Mouse (Mus musculus): ENCODE data around the gene Gm49318. TPM values are rescaled to one million over a fixed set of nuclear protein-coding genes. Genes with fewer than 3 reads are reported as not detected.

The Gm49318 gene
- 0.56 TPM in 1 of 2 replicates, not detected in the other for polyA plus RNA-seq (2014; fragmentation: Nextera tagmentation; extraction: Ambion mirVana)

- H3K9me3 ChIP-seq (ENCODE audit: control insufficient read depth, low read length): no peaks in the 10 kb centered on the region
- ATAC-seq (ENCODE audit: low FRiP score) (peak; percentile 99), DNase-seq (ENCODE audit: low spot score) (peak; percentile 98)
- H3K36me3 ChIP-seq (ENCODE audit: control insufficient read depth, insufficient read depth, low read length): 0 out of 2 replicates have a peak, but pooled peaks cover under 1% of the 10 kb centered on the region
- H3K4me2 ChIP-seq (replicated peaks; ENCODE audit: low read depth, low read length): peak within 1 kb of the TSS; percentile 45
- under 1% methylated on average over 75 of the region's 87 CpGs for WGBS
- peak within 1 kb of the TSS; percentile 95 for H3K9ac ChIP-seq (ENCODE audit: low read depth, low read length)
- no peaks in the 10 kb centered on the region for H3K27me3 ChIP-seq (ENCODE audit: control insufficient read depth, insufficient read depth, low read length)
- H3K4me1 ChIP-seq (replicated peaks; ENCODE audit: control insufficient read depth, insufficient read depth, low read length): peaks cover 2% of the 10 kb centered on the region; the same call in 1 of the 2 replicates
- peak within 1 kb of the TSS; percentile 72 for H3K4me3 ChIP-seq (ENCODE audit: low read depth, low read length)
- peak within 1 kb of the TSS; percentile 92 for H3K27ac ChIP-seq (ENCODE audit: low read depth, low read length)
These were observed at the start of gene Gm49318, which contains the start of gene Zfp653 for GRCm38 (mm10) chr9:22070791-22071573. Gene Gm49318, minus strand, starts transcription at chr9:22071259. Gene Zfp653, minus strand, starts transcription at chr9:22071376.

- H3K36me3 ChIP-seq (ENCODE audit: control insufficient read depth, insufficient read depth, low read length): no peaks in the 10 kb centered on the region
- DNase-seq (ENCODE audit: low spot score): no peak
- H3K9ac ChIP-seq (ENCODE audit: low read depth, low read length): no peak overlapping the region
- no peak for ATAC-seq (ENCODE audit: low FRiP score)
- H3K27me3 ChIP-seq (ENCODE audit: control insufficient read depth, insufficient read depth, low read length): no peaks in the 10 kb centered on the region
- peaks cover 7% of the 10 kb centered on the region; the same call in 1 of the 2 replicates for H3K4me1 ChIP-seq (replicated peaks; ENCODE audit: control insufficient read depth, insufficient read depth, low read length)
- no peak overlapping the region for H3K27ac ChIP-seq (ENCODE audit: low read depth, low read length)
- H3K4me2 ChIP-seq (replicated peaks; ENCODE audit: low read depth, low read length): no peak overlapping the region
- 85% methylated on average over 4 of the region's 4 CpGs for WGBS
- H3K4me3 ChIP-seq (ENCODE audit: low read depth, low read length): no peak overlapping the region
- H3K9me3 ChIP-seq (ENCODE audit: control insufficient read depth, low read length): no peaks in the 10 kb centered on the region
These were observed 48.5 kb upstream of the Gm49318 start for GRCm38 (mm10) chr9:22119543-22119942.

- 43% methylated on average over 10 of the region's 10 CpGs for WGBS
- DNase-seq (ENCODE audit: low spot score): peak; percentile 62
- H3K27me3 ChIP-seq (ENCODE audit: control insufficient read depth, insufficient read depth, low read length): no peaks in the 10 kb centered on the region
- no peak overlapping the region for H3K27ac ChIP-seq (ENCODE audit: low read depth, low read length)
- peak overlapping the region; percentile 85 for H3K4me3 ChIP-seq (ENCODE audit: low read depth, low read length)
- peak overlapping the region; percentile 81 for H3K4me2 ChIP-seq (replicated peaks; ENCODE audit: low read depth, low read length)
- ATAC-seq (ENCODE audit: low FRiP score): no peak
- H3K9ac ChIP-seq (ENCODE audit: low read depth, low read length): peak overlapping the region; percentile 96; the same call in 1 of the 2 replicates
- no peaks in the 10 kb centered on the region for H3K9me3 ChIP-seq (ENCODE audit: control insufficient read depth, low read length)
- 0 out of 2 replicates have a peak, but pooled peaks cover under 1% of the 10 kb centered on the region for H3K36me3 ChIP-seq (ENCODE audit: control insufficient read depth, insufficient read depth, low read length)
- peaks cover 7% of the 10 kb centered on the region; the same call in 1 of the 2 replicates for H3K4me1 ChIP-seq (replicated peaks; ENCODE audit: control insufficient read depth, insufficient read depth, low read length)
These were observed 46.8 kb upstream of the Gm49318 start for GRCm38 (mm10) chr9:22117754-22118456.

GRCm38 (mm10) chr9:22116740-22117426 is 45.8 kb upstream of the Gm49318 start, which contains the start of gene Elof1:
Gene Elof1, minus strand, starts transcription at chr9:22117172.
- H3K9ac ChIP-seq (ENCODE audit: low read depth, low read length): peak within 1 kb of the TSS; percentile 96
- WGBS: 0% methylated on average over 51 of the region's 52 CpGs
- DNase-seq (ENCODE audit: low spot score) (peak; percentile 97), ATAC-seq (ENCODE audit: low FRiP score) (peak; percentile 95)
- H3K36me3 ChIP-seq (ENCODE audit: control insufficient read depth, insufficient read depth, low read length): peaks cover 2% of the 10 kb centered on the region; the same call in 1 of the 2 replicates
- peak within 1 kb of the TSS; percentile 85 for H3K4me3 ChIP-seq (ENCODE audit: low read depth, low read length)
- no peaks in the 10 kb centered on the region for H3K9me3 ChIP-seq (ENCODE audit: control insufficient read depth, low read length)
- H3K4me1 ChIP-seq (replicated peaks; ENCODE audit: control insufficient read depth, insufficient read depth, low read length): peaks cover 7% of the 10 kb centered on the region; the same call in 1 of the 2 replicates
- peak within 1 kb of the TSS; percentile 65 for H3K27ac ChIP-seq (ENCODE audit: low read depth, low read length)
- no peaks in the 10 kb centered on the region for H3K27me3 ChIP-seq (ENCODE audit: control insufficient read depth, insufficient read depth, low read length)
- peak within 1 kb of the TSS; percentile 81 for H3K4me2 ChIP-seq (replicated peaks; ENCODE audit: low read depth, low read length)

GRCm38 (mm10) chr9:22116086-22116485 is 45.0 kb upstream of the Gm49318 start:
- Histone ChIP-seq H3K4me3 (ENCODE audit: low read depth, low read length) (peak overlapping the region; percentile 85), H3K27ac (ENCODE audit: low read depth, low read length) (peak overlapping the region; percentile 65; the same call in 1 of the 2 replicates), H3K9ac (ENCODE audit: low read depth, low read length) (peak overlapping the region; percentile 96), H3K9me3 (ENCODE audit: control insufficient read depth, low read length) (no peaks in the 10 kb centered on the region), H3K4me1 (replicated peaks; ENCODE audit: control insufficient read depth, insufficient read depth, low read length) (peaks cover 7% of the 10 kb centered on the region; the same call in 1 of the 2 replicates), H3K4me2 (replicated peaks; ENCODE audit: low read depth, low read length) (peak overlapping the region; percentile 81), H3K27me3 (ENCODE audit: control insufficient read depth, insufficient read depth, low read length) (no peaks in the 10 kb centered on the region), H3K36me3 (ENCODE audit: control insufficient read depth, insufficient read depth, low read length) (peaks cover 8% of the 10 kb centered on the region; the same call in 1 of the 2 replicates)
- DNase-seq (ENCODE audit: low spot score): peak; percentile 43
- ATAC-seq (ENCODE audit: low FRiP score): no peak
- WGBS: 25% methylated on average over 15 of the region's 15 CpGs

GRCm38 (mm10) chr9:22115635-22116034 is 44.6 kb upstream of the Gm49318 start:
- 87% methylated on average over 4 of the region's 4 CpGs for WGBS
- Histone ChIP-seq H3K4me1 (replicated peaks; ENCODE audit: control insufficient read depth, insufficient read depth, low read length) (peaks cover 7% of the 10 kb centered on the region; the same call in 1 of the 2 replicates), H3K27me3 (ENCODE audit: control insufficient read depth, insufficient read depth, low read length) (no peaks in the 10 kb centered on the region), H3K4me2 (replicated peaks; ENCODE audit: low read depth, low read length) (peak overlapping the region; percentile 81), H3K36me3 (ENCODE audit: control insufficient read depth, insufficient read depth, low read length) (peaks cover 8% of the 10 kb centered on the region; the same call in 1 of the 2 replicates), H3K4me3 (ENCODE audit: low read depth, low read length) (no peak overlapping the region; the same call in 1 of the 2 replicates), H3K27ac (ENCODE audit: low read depth, low read length) (no peak overlapping the region; the same call in 1 of the 2 replicates), H3K9me3 (ENCODE audit: control insufficient read depth, low read length) (no peaks in the 10 kb centered on the region), H3K9ac (ENCODE audit: low read depth, low read length) (peak overlapping the region; percentile 96)
- ATAC-seq (ENCODE audit: low FRiP score): no peak
- no peak for DNase-seq (ENCODE audit: low spot score)

GRCm38 (mm10) chr9:22108194-22108593 is 37.1 kb upstream of the Gm49318 start:
- no peak for ATAC-seq (ENCODE audit: low FRiP score)
- Histone ChIP-seq H3K27ac (ENCODE audit: low read depth, low read length) (no peak overlapping the region), H3K9ac (ENCODE audit: low read depth, low read length) (no peak overlapping the region), H3K4me3 (ENCODE audit: low read depth, low read length) (no peak overlapping the region), H3K27me3 (ENCODE audit: control insufficient read depth, insufficient read depth, low read length) (no peaks in the 10 kb centered on the region), H3K4me2 (replicated peaks; ENCODE audit: low read depth, low read length) (no peak overlapping the region), H3K36me3 (ENCODE audit: control insufficient read depth, insufficient read depth, low read length) (peaks cover 11% of the 10 kb centered on the region; the same call in 1 of the 2 replicates), H3K4me1 (replicated peaks; ENCODE audit: control insufficient read depth, insufficient read depth, low read length) (no peaks in the 10 kb centered on the region), H3K9me3 (ENCODE audit: control insufficient read depth, low read length) (no peaks in the 10 kb centered on the region)
- WGBS: 94% methylated on average over 9 of the region's 9 CpGs
- DNase-seq (ENCODE audit: low spot score): no peak

- ATAC-seq (ENCODE audit: low FRiP score) (no peak), DNase-seq (ENCODE audit: low spot score) (no peak)
- H3K9me3 ChIP-seq (ENCODE audit: control insufficient read depth, low read length): no peaks in the 10 kb centered on the region
- 4% methylated on average over 18 of the region's 18 CpGs for WGBS
- peaks cover 24% of the 10 kb centered on the region for H3K27me3 ChIP-seq (ENCODE audit: control insufficient read depth, insufficient read depth, low read length)
- no peak overlapping the region for H3K27ac ChIP-seq (ENCODE audit: low read depth, low read length)
- H3K4me3 ChIP-seq (ENCODE audit: low read depth, low read length): no peak overlapping the region
- peaks cover 3% of the 10 kb centered on the region; the same call in 1 of the 2 replicates for H3K4me1 ChIP-seq (replicated peaks; ENCODE audit: control insufficient read depth, insufficient read depth, low read length)
- H3K36me3 ChIP-seq (ENCODE audit: control insufficient read depth, insufficient read depth, low read length): no peaks in the 10 kb centered on the region
- no peak overlapping the region for H3K4me2 ChIP-seq (replicated peaks; ENCODE audit: low read depth, low read length)
- no peak overlapping the region for H3K9ac ChIP-seq (ENCODE audit: low read depth, low read length)
These were observed 28.9 kb upstream of the Gm49318 start for GRCm38 (mm10) chr9:22099922-22100321.
